Mouse (Mus musculus): ENCODE measurements at regions not wholly inside any gene's neighbourhood (a gene's known extent, or its start where the extent isn't known, plus 50 kb on each side); places are given as distances from the start of the nearest gene placed in this dataset.
A peak's percentile ranks its signal among the peaks of the same experiment; 100 is the strongest.

DNA sequence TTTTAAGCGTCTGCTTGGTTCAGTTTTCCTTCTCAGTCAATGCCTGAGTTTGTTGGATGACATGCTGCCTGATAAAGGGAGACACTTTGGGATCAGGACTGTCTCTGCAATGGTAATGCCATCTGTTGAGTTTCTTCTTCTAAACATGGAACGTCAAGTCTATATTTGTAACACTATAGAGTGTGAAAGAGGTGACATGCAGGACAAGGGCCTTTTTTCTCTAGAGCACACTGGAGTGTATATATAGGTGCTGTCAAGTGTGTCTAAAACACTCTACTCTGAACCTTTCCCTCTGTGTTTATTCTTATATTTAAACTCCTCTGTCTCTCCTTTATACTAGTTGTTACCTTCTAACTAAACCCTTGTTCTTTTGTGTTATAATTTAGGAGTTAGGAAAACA is 299.6 kb downstream of the Epha7 start:
- no peaks in the 10 kb centered on the region for H3K27me3 ChIP-seq (replicated peaks)
- H3K9me3 ChIP-seq = no peaks in the 10 kb centered on the region
- H3K4me3 ChIP-seq = no peak overlapping the region
- no peak for ATAC-seq (ENCODE audit: low FRiP score, low read depth)
- no peak overlapping the region for H3K4me2 ChIP-seq (replicated peaks)
- no peak overlapping the region for H3K9ac ChIP-seq
- 81% methylated on average over 2 of the region's 2 CpGs for WGBS
- H3K4me1 ChIP-seq = no peaks in the 10 kb centered on the region
- H3K27ac ChIP-seq = no peak overlapping the region
- H3K36me3 ChIP-seq = no peaks in the 10 kb centered on the region

DNA sequence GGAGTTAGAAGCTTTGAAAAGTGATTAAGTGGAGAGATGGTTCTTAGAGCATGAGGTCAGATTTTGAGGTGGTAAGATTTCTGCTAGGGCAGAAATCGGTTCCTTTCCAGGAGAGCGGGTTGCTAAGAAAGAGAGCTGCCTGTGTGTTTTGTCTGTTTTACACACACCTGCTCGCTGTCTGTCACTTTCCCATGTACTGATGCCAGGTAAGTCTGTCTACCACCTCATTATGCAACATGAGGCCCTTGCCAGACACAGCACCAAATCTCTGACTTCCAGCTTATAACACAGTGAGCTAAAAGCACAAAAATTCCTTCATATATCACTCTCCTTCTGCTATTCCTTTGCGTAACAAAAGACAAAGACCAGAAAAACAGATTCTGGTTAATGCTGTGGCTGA is 304.1 kb downstream of the Epha7 start:
- H3K36me3 ChIP-seq = no peaks in the 10 kb centered on the region
- no peak overlapping the region for H3K4me2 ChIP-seq (replicated peaks)
- H3K4me3 ChIP-seq = no peak overlapping the region
- H3K27ac ChIP-seq = no peak overlapping the region
- no peaks in the 10 kb centered on the region for H3K27me3 ChIP-seq (replicated peaks)
- ATAC-seq (ENCODE audit: low FRiP score, low read depth) = no peak
- no peaks in the 10 kb centered on the region for H3K9me3 ChIP-seq
- WGBS = 85% methylated on average over 4 of the region's 4 CpGs
- no peaks in the 10 kb centered on the region for H3K4me1 ChIP-seq
- H3K9ac ChIP-seq = no peak overlapping the region

GRCm38 (mm10) chr4:29117926-29118325 is 305.0 kb downstream of the Epha7 start:
- Histone ChIP-seq H3K9me3 (no peaks in the 10 kb centered on the region), H3K4me2 (replicated peaks) (no peak overlapping the region), H3K9ac (no peak overlapping the region), H3K4me3 (no peak overlapping the region), H3K36me3 (no peaks in the 10 kb centered on the region), H3K27me3 (replicated peaks) (no peaks in the 10 kb centered on the region), H3K4me1 (no peaks in the 10 kb centered on the region), H3K27ac (no peak overlapping the region)
- 68% methylated on average over 9 of the region's 9 CpGs for WGBS
- no peak for ATAC-seq (ENCODE audit: low FRiP score, low read depth)

- Histone ChIP-seq H3K27ac (no peak overlapping the region), H3K9ac (no peak overlapping the region), H3K27me3 (replicated peaks) (no peaks in the 10 kb centered on the region), H3K36me3 (no peaks in the 10 kb centered on the region), H3K9me3 (no peaks in the 10 kb centered on the region), H3K4me2 (replicated peaks) (no peak overlapping the region), H3K4me3 (no peak overlapping the region), H3K4me1 (no peaks in the 10 kb centered on the region)
- 20% methylated on average over 7 of the region's 7 CpGs for WGBS
- peak; percentile 56; the same call in 1 of the 2 replicates for ATAC-seq (ENCODE audit: low FRiP score, low read depth)
Measured at GRCm38 (mm10) chr4:29118679-29119479, 305.9 kb downstream of the Epha7 start.

- Histone ChIP-seq H3K36me3 (no peaks in the 10 kb centered on the region), H3K9ac (no peak overlapping the region), H3K4me1 (no peaks in the 10 kb centered on the region), H3K4me3 (no peak overlapping the region), H3K27ac (no peak overlapping the region), H3K9me3 (no peaks in the 10 kb centered on the region), H3K4me2 (replicated peaks) (no peak overlapping the region), H3K27me3 (replicated peaks) (no peaks in the 10 kb centered on the region)
- 45% methylated on average over 9 of the region's 9 CpGs for WGBS
- ATAC-seq (ENCODE audit: low FRiP score, low read depth) = no peak; the same call in 1 of the 2 replicates
Measured at GRCm38 (mm10) chr4:29119480-29120153, 306.7 kb downstream of the Epha7 start.

DNA sequence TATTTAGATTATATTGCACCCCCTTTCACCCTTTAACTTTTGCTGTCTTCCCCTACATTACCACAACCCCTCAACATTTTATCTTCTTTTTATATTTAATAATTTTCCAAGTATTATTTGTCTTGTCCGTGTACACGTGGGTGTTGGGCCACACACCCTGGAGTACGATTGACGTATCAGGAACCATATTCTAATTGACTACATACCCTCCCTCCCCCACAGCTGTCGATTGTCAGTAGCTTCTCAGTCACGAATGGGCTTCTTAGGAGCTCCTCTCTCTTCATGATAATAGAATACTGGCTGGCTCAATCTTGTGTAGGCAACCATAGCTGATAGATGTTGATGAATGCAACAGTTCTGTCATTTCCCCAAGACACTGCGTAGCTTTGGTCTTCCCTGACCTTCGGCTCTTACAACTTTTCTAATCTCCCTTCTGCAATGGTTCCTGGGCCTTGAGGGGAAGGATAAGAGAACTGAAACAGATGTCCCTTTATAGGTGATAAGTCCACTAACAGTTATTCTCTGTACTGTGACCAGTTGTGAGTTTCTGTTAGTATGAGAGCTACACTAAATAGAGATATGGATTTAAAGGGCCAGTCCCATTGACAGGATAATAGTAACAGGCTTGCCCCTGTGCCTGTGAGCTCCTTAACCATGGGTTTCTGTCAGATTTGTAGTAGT is 310.9 kb downstream of the Epha7 start:
- H3K36me3 ChIP-seq = no peaks in the 10 kb centered on the region
- no peaks in the 10 kb centered on the region for H3K9me3 ChIP-seq
- H3K27me3 ChIP-seq (replicated peaks) = no peaks in the 10 kb centered on the region
- no peaks in the 10 kb centered on the region for H3K4me1 ChIP-seq
- no peak overlapping the region for H3K27ac ChIP-seq
- no peak overlapping the region for H3K9ac ChIP-seq
- H3K4me3 ChIP-seq = no peak overlapping the region
- no peak for ATAC-seq (ENCODE audit: low FRiP score, low read depth)
- WGBS = 88% methylated on average over 8 of the region's 8 CpGs
- H3K4me2 ChIP-seq (replicated peaks) = no peak overlapping the region

DNA sequence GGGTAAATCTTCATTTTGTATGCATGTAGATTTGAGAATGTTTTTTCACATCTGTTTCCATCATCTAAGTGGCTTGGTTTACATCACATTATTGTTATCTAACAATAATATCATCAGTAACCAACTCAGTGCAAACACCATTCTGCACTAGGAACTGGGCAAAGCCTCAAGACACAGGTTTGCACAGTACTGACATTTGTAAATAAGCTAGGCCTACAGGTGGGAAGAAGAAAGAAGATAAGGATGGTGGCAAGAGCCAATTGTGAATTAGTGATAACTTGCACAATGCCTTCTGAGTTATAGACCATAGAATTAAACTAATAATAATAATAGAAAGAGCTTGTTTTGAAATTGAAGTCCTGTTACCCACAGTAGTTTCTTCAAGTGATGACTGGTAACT is 317.6 kb downstream of the Epha7 start:
- Histone ChIP-seq H3K4me1 (no peaks in the 10 kb centered on the region; the same call in 1 of the 2 replicates), H3K36me3 (no peaks in the 10 kb centered on the region), H3K4me3 (no peak overlapping the region), H3K9ac (no peak overlapping the region), H3K9me3 (no peaks in the 10 kb centered on the region), H3K4me2 (replicated peaks) (no peak overlapping the region), H3K27me3 (replicated peaks) (no peaks in the 10 kb centered on the region), H3K27ac (no peak overlapping the region)
- no peak for ATAC-seq (ENCODE audit: low FRiP score, low read depth)

- H3K36me3 ChIP-seq = no peaks in the 10 kb centered on the region
- peak overlapping the region; percentile 33; the same call in 1 of the 2 replicates for H3K4me2 ChIP-seq (replicated peaks)
- WGBS = 34% methylated on average over 21 of the region's 21 CpGs
- H3K27ac ChIP-seq = no peak overlapping the region
- H3K9me3 ChIP-seq = no peaks in the 10 kb centered on the region
- H3K4me3 ChIP-seq = no peak overlapping the region
- H3K27me3 ChIP-seq (replicated peaks) = no peaks in the 10 kb centered on the region
- no peak for ATAC-seq (ENCODE audit: low FRiP score, low read depth)
- H3K4me1 ChIP-seq = no peaks in the 10 kb centered on the region; the same call in 1 of the 2 replicates
- H3K9ac ChIP-seq = no peak overlapping the region
Measured at GRCm38 (mm10) chr4:29133404-29134307, 320.7 kb downstream of the Epha7 start.

DNA sequence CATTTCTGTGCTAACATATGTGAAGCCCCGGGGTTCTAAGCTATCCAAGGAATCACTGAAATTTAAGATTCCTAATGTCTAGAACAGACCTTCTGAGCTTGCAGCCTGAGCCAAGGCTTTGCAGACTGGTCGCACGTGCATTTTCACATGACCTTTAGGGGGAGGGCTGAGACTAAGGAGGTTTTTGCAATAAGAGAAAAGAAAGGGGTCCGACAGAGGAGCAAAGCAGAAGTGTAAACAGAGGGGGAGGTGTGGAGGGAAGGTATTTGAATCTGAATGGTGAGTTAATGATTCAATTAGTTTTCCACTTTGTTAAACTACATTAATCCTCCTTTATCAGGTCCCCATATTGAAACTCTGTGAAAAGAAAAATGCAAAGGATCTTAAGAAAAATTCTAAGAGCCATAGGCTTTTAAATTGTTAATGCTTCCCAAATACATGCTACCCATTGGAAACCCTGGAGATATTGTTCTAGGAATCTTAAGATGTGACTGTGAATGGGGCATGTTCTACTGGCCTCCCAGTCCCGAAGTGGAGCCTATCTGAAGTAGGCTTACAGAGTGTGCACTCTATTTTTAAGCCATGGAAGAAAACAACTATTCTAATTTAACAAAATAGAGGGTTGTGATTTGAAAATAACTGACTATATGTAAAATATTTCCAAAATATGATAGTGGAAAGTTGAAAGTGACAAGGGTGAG is 322.9 kb downstream of the Epha7 start:
- WGBS = 15% methylated on average over 5 of the region's 5 CpGs

DNA sequence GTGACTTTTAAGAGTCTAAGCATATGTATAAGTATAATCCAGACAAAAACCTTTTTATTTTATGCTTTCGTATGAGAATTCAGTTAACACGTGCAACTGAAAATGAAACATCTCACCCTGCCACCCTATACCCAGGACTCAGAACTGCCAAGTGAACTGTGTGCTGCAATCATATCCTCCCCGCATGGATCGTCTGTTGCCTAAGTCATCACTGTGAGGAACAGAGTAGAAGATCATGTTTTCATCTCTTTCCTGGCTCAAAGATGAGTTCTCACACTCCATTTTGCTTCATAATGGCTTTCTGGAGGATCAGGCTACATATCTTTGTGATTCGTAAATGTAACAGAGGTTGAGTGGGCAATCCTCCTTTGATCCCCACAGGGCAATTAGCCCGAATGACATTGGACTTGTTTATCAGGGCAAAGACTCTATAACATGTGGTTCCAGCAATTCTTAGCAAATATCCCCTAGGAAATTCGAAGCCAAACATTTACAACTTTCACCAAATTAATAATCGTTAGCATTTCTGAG is 325.9 kb downstream of the Epha7 start:
- H3K27me3 ChIP-seq (replicated peaks) = no peaks in the 10 kb centered on the region
- H3K4me2 ChIP-seq (replicated peaks) = no peak overlapping the region
- no peak for ATAC-seq (ENCODE audit: low FRiP score, low read depth)
- 77% methylated on average over 8 of the region's 8 CpGs for WGBS
- H3K27ac ChIP-seq = no peak overlapping the region
- no peak overlapping the region for H3K9ac ChIP-seq
- H3K9me3 ChIP-seq = no peaks in the 10 kb centered on the region
- H3K36me3 ChIP-seq = no peaks in the 10 kb centered on the region
- no peaks in the 10 kb centered on the region; the same call in 1 of the 2 replicates for H3K4me1 ChIP-seq
- no peak overlapping the region for H3K4me3 ChIP-seq

More for the DNA sequence above, 322.9 kb downstream of the Epha7 start:
- Histone ChIP-seq H3K9me3 (no peaks in the 10 kb centered on the region), H3K36me3 (no peaks in the 10 kb centered on the region), H3K9ac (no peak overlapping the region), H3K27me3 (replicated peaks) (no peaks in the 10 kb centered on the region), H3K4me2 (replicated peaks) (no peak overlapping the region), H3K4me1 (no peaks in the 10 kb centered on the region; the same call in 1 of the 2 replicates), H3K27ac (no peak overlapping the region), H3K4me3 (no peak overlapping the region)
- no peak for ATAC-seq (ENCODE audit: low FRiP score, low read depth)

- WGBS = 98% methylated on average over 1 of the region's 1 CpGs
- H3K27ac ChIP-seq = no peak overlapping the region
- H3K9ac ChIP-seq = no peak overlapping the region
- H3K4me2 ChIP-seq (replicated peaks) = no peak overlapping the region
- H3K27me3 ChIP-seq (replicated peaks) = no peaks in the 10 kb centered on the region
- H3K4me3 ChIP-seq = no peak overlapping the region
- H3K4me1 ChIP-seq = no peaks in the 10 kb centered on the region
- no peaks in the 10 kb centered on the region for H3K9me3 ChIP-seq
- H3K36me3 ChIP-seq = no peaks in the 10 kb centered on the region
- no peak for ATAC-seq (ENCODE audit: low FRiP score, low read depth)
Measured at GRCm38 (mm10) chr4:29143415-29143814, 330.5 kb downstream of the Epha7 start.

Measured in neural tube, embryonic 12.5 days (tissue).